Mouse (Mus musculus) liver, postnatal 0 days (tissue): ENCODE measurements around the gene Ntn4. TPM values are rescaled to one million over a fixed set of nuclear protein-coding genes. Genes with fewer than 3 reads are reported as not detected.

Experiments used
- ATAC-seq: fragments of 200-750 bp; cut with Nextera tagmentation; 2 replicates; pipeline ENCODE4 v1.8.0; 2017; ENCODE audit warnings: mild to moderate bottlenecking, moderate library complexity
- DNase-seq: peaks from one replicate; pipeline ENCODE4 v3.0.0-alpha.2; 2016
- H3K27ac ChIP-seq: fragments of 300-500 bp; sonication (generic); 2 replicates; pipeline ENCODE4 v1.5.1; 2014; ENCODE audit warnings: antibody characterized with exemption, moderate library complexity, mild to moderate bottlenecking, low read depth
- H3K27me3 ChIP-seq: fragments of 300-500 bp; sonication (generic); 2 replicates; pipeline ENCODE4 v1.6.1; 2014; ENCODE audit warnings: low read length, control low read depth, mixed read lengths; ENCODE audit not compliant: insufficient read depth
- H3K36me3 ChIP-seq: fragments of 300-500 bp; sonication (generic); replicated peaks from 2 replicates; pipeline ENCODE4 v1.6.1; 2014; ENCODE audit warnings: mild to moderate bottlenecking, control low read depth, low read length, moderate library complexity, mixed read lengths; ENCODE audit not compliant: insufficient read depth
- H3K4me1 ChIP-seq: fragments of 300-500 bp; sonication (generic); 2 replicates; pipeline ENCODE4 v1.6.1; 2014; ENCODE audit warnings: antibody characterized with exemption, mild to moderate bottlenecking, control low read depth; ENCODE audit not compliant: insufficient read depth
- H3K4me2 ChIP-seq: fragments of 300-500 bp; sonication (generic); 2 replicates; pipeline ENCODE4 v1.6.1; 2014; ENCODE audit warnings: low read depth, mild to moderate bottlenecking, low read length, moderate library complexity, mixed read lengths
- H3K4me3 ChIP-seq: fragments of 300-500 bp; sonication (generic); 2 replicates; pipeline ENCODE4 v1.5.1; 2014; ENCODE audit warnings: low read depth, low read length
- H3K9ac ChIP-seq: fragments of 300-500 bp; sonication (generic); replicated peaks from 2 replicates; pipeline ENCODE4 v1.6.1; 2014; ENCODE audit warnings: mild to moderate bottlenecking, moderate library complexity
- H3K9me3 ChIP-seq: fragments of 300-500 bp; sonication (generic); 2 replicates; pipeline ENCODE4 v1.6.1; 2016; ENCODE audit warnings: mild to moderate bottlenecking, control low read depth, low read length, mixed read lengths
- CTCF ChIP-seq: sonication (generic); IDR thresholded peaks from 2 replicates; pipeline ENCODE4 v1.5.1; 2016; ENCODE audit warnings: antibody characterized with exemption, low read depth
- EP300 ChIP-seq: IDR thresholded peaks from 2 replicates; pipeline ENCODE4 v1.6.1; 2016; ENCODE audit warnings: antibody characterized with exemption, low read depth, mild to moderate bottlenecking
- WGBS: fragments of 180-500 bp; shearing (Covaris S2); extraction: QIAGEN DNeasy Blood & Tissue Kit; methylation state at CpG from one replicate; pipeline ENCODE4 v1.1.7; 2014; ENCODE audit not compliant: insufficient replicate concordance; 5-methylcytosine and 5-hydroxymethylcytosine counted together
- polyA plus RNA-seq: library from polyadenylated mRNA; unstranded; fragments of >200 nt; fragmentation: Nextera tagmentation; extraction: Ambion mirVana; gene quantifications from 2 replicates; pipeline ENCODE4 v1.2.1, GENCODE M21; 2015

The Ntn4 gene
- polyA plus RNA-seq, 1 experiment from 2014 or later: 0.74 TPM

- no peaks in the 10 kb centered on the region for H3K4me1 ChIP-seq
- 87% methylated on average over 2 of the region's 2 CpGs for WGBS
- TF ChIP-seq CTCF: no peak
- no peak for TF ChIP-seq EP300
- no peaks in the 10 kb centered on the region for H3K36me3 ChIP-seq
- no peak overlapping the region for H3K9ac ChIP-seq
- no peak for DNase-seq
- H3K4me2 ChIP-seq: no peak overlapping the region
- H3K27ac ChIP-seq: no peak overlapping the region
- H3K9me3 ChIP-seq: no peaks in the 10 kb centered on the region; the same call in 1 of the 2 replicates
- H3K27me3 ChIP-seq: peaks cover 6% of the 10 kb centered on the region; the same call in 1 of the 2 replicates
- no peak overlapping the region for H3K4me3 ChIP-seq
- ATAC-seq: no peak
Measured at GRCm38 (mm10) chr10:93633971-93634370, 6.5 kb upstream of the Ntn4 start.

- Histone ChIP-seq H3K9me3 (no peaks in the 10 kb centered on the region), H3K4me1 (peaks cover 6% of the 10 kb centered on the region), H3K27me3 (peaks cover 22% of the 10 kb centered on the region), H3K9ac (no peak overlapping the region), H3K36me3 (no peaks in the 10 kb centered on the region), H3K27ac (no peak overlapping the region), H3K4me2 (no peak overlapping the region), H3K4me3 (no peak overlapping the region)
- TF ChIP-seq EP300 (no peak), CTCF (no peak)
- DNase-seq: no peak
- 73% methylated on average over 9 of the region's 9 CpGs for WGBS
- ATAC-seq: no peak
Measured at GRCm38 (mm10) chr10:93635941-93636340, 4.5 kb upstream of the Ntn4 start.

DNA sequence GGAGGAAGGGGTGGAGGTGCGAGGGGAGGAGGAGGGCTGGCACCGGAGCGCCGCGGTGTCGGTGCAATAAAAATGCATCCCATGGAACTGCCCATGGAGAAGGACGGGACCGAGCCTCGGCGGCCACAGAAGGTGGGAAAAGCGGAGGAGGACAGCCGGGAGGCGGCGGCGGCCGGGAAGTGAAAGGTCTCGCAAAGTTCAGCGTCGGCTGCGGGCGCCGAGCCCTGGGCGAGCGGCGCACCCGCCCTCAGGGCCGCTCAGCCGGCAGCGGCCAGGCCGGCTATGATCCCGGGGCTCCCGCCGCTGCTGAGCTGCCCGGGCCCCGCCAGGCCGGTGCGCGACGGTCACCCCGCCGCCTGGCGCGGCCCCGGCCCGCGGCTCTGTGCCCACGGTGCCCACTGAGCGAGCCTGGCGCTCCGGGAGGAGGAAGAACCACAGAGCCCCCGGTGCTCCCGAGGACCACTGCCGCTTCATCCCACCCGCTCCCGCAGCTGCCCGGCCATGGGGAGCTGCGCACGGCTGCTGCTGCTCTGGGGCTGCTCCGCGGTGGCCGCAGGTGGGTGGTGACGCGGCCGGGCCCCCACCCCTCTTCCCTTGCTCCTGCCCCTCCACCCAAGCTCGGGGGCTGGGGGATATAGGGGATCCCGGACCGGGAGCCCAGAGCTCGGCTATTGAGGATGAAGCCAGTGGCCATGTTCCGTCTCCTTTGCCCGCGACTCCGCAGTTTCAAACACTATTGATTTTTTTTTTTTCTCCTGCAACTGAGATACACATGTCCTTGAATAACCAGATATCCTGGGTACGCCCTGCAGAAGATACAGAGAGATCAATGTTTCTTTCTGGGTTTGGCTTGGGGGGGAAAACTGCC lies 706 bp downstream of the Ntn4 start:
- peak overlapping the region; percentile 39; the same call in 1 of the 2 replicates for H3K27ac ChIP-seq
- DNase-seq: peak; percentile 52

GRCm38 (mm10) chr10:93641821-93642746 lies 1.6 kb downstream of the Ntn4 start:
- peak; percentile 30 for ATAC-seq
- Histone ChIP-seq H3K27ac (no peak overlapping the region), H3K27me3 (peaks cover 36% of the 10 kb centered on the region), H3K9me3 (no peaks in the 10 kb centered on the region), H3K9ac (peak overlapping the region; percentile 77), H3K4me2 (peak overlapping the region; percentile 100), H3K4me3 (peak overlapping the region; percentile 83), H3K4me1 (peaks cover 26% of the 10 kb centered on the region), H3K36me3 (no peaks in the 10 kb centered on the region)
- DNase-seq: peak; percentile 36
- 9% methylated on average over 30 of the region's 32 CpGs for WGBS
- TF ChIP-seq EP300 (peak; percentile 53), CTCF (0 out of 2 replicates have a peak, but pooled peaks have one; percentile 6)

More for the DNA sequence above, 706 bp downstream of the Ntn4 start:
- TF ChIP-seq EP300: no peak
- TF ChIP-seq CTCF: no peak
- H3K4me2 ChIP-seq: peak overlapping the region; percentile 100
- H3K27me3 ChIP-seq: peaks cover 38% of the 10 kb centered on the region
- under 1% methylated on average over 54 of the region's 73 CpGs for WGBS
- no peaks in the 10 kb centered on the region for H3K36me3 ChIP-seq
- H3K9me3 ChIP-seq: no peaks in the 10 kb centered on the region
- H3K4me3 ChIP-seq: peak overlapping the region; percentile 83
- ATAC-seq: peak; percentile 74
- peak overlapping the region; percentile 77 for H3K9ac ChIP-seq
- H3K4me1 ChIP-seq: peaks cover 21% of the 10 kb centered on the region

DNA sequence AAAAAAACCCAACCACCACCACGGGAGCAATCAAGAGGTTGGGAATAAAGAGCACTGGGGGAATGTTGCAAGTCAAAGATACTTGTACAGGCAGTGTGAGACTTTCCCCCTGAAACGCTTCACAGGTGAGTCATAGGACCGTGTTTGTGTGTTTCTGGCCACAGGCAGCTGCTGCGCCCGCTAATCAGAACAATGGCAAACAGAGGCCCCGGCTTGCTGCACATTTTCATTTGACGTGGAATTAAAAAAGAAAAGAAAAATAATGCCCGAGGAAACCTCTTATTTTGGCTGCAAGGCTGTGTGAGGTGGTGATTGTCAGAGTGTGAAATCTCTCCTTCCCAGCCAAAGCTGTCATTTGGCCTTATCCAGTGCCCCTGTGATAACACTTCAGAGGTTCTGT lies 2.4 kb downstream of the Ntn4 start:
- H3K4me2 ChIP-seq: peak overlapping the region; percentile 100
- H3K9ac ChIP-seq: no peak overlapping the region
- H3K9me3 ChIP-seq: no peaks in the 10 kb centered on the region
- DNase-seq (no peak), ATAC-seq (no peak)
- no peaks in the 10 kb centered on the region for H3K36me3 ChIP-seq
- H3K4me3 ChIP-seq: no peak overlapping the region
- H3K27ac ChIP-seq: no peak overlapping the region
- no peak for TF ChIP-seq CTCF
- no peak; the same call in 1 of the 2 replicates for TF ChIP-seq EP300
- peaks cover 29% of the 10 kb centered on the region for H3K4me1 ChIP-seq
- peaks cover 36% of the 10 kb centered on the region for H3K27me3 ChIP-seq
- 35% methylated on average over 8 of the region's 8 CpGs for WGBS

- Histone ChIP-seq H3K27me3 (peaks cover 27% of the 10 kb centered on the region), H3K9me3 (no peaks in the 10 kb centered on the region), H3K4me1 (peaks cover 42% of the 10 kb centered on the region), H3K4me3 (no peak overlapping the region), H3K4me2 (no peak overlapping the region), H3K27ac (no peak overlapping the region), H3K36me3 (no peaks in the 10 kb centered on the region), H3K9ac (no peak overlapping the region)
- DNase-seq (no peak), ATAC-seq (no peak)
- 90% methylated on average over 12 of the region's 12 CpGs for WGBS
- no peak for TF ChIP-seq CTCF
- TF ChIP-seq EP300: no peak
Measured at GRCm38 (mm10) chr10:93644451-93644941, 4.0 kb downstream of the Ntn4 start.
